Mouse (Mus musculus): Measurements from ENCODE around the gene Cers6.

DNA sequence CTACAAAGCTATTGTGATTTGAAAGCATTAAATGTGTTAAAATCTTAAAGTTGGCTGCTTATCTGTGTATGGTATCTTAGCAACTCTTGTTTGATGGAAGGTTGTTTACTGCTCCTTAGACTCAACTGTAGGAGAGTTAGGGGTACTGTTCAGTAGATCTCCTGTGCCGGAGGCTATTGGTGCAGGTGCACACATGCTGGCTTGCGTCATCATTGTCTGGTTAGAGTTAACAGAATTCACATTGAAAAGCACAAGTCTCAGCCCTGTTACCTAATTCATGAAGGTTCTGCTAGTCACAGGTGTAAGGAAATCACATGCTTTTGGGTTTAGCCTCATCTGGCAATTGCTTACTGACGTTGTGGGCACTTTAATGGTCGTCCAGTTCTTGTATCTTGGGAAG lies 98.3 kb downstream of the Cers6 start:
- TF ChIP-seq CTCF (IDR thresholded peaks at IDR 0.05; ENCODE audit: low read depth) (no peak), EP300 (IDR thresholded peaks at IDR 0.05; ENCODE audit: low read depth) (no peak)

Measured in liver, embryonic 14.5 days (tissue).